Mouse (Mus musculus) lung, adult 2 months (tissue): ENCODE data around the gene Ppp1r10.

Experiments
- CTCF ChIP-seq: fragments of 200-500 bp; IDR thresholded peaks from 2 replicates; pipeline ENCODE4 v1.5.1; 2011; ENCODE audit warnings: mild to moderate bottlenecking, low read length, control low read depth; ENCODE audit not compliant: insufficient read depth
- POLR2A ChIP-seq: fragments of 200-500 bp; IDR thresholded peaks from 2 replicates; pipeline ENCODE4 v1.6.1; 2011; ENCODE audit warnings: low read depth, mild to moderate bottlenecking, control low read depth, low read length, borderline replicate concordance; ENCODE audit errors: extremely low read depth

GRCm38 (mm10) chr17:35868165-35868820 is 47.9 kb upstream of the Ppp1r10 start:
- TF ChIP-seq POLR2A (no peak; the same call in 1 of the 2 replicates), CTCF (no peak)
